Mouse (Mus musculus): ENCODE measurements around the gene Tomm34. TPM values are rescaled to one million over a fixed set of nuclear protein-coding genes. Genes with fewer than 3 reads are reported as not detected.

The Tomm34 gene
- polyA plus RNA-seq, 1 experiment from 2014 or later, result 46.3 TPM

- ATAC-seq (ENCODE audit: insufficient read depth, low FRiP score), result no peak
- Histone ChIP-seq H3K27me3 (ENCODE audit: control insufficient read depth, insufficient read depth, low read length) (no peaks in the 10 kb centered on the region), H3K36me3 (ENCODE audit: control insufficient read depth, insufficient read depth, low read length) (peaks cover 11% of the 10 kb centered on the region), H3K4me2 (ENCODE audit: low read depth, low read length) (no peak overlapping the region), H3K9ac (ENCODE audit: low read length) (no peak overlapping the region), H3K4me1 (ENCODE audit: control insufficient read depth, insufficient read depth, low read length) (no peaks in the 10 kb centered on the region), H3K9me3 (replicated peaks; ENCODE audit: control insufficient read depth, low read length) (no peaks in the 10 kb centered on the region), H3K27ac (ENCODE audit: low read length) (no peak overlapping the region), H3K4me3 (replicated peaks; ENCODE audit: low read length) (no peak overlapping the region)
- WGBS, result 86% methylated on average over 3 of the region's 3 CpGs
Observed at GRCm38 (mm10) chr2:164102366-164102765, 31.4 kb upstream of the Tomm34 start.

- 66% methylated on average over 1 of the region's 1 CpGs for WGBS
- Histone ChIP-seq H3K9ac (ENCODE audit: low read length) (no peak overlapping the region), H3K4me3 (replicated peaks; ENCODE audit: low read length) (no peak overlapping the region), H3K27ac (ENCODE audit: low read length) (no peak overlapping the region), H3K4me2 (ENCODE audit: low read depth, low read length) (no peak overlapping the region), H3K4me1 (ENCODE audit: control insufficient read depth, insufficient read depth, low read length) (no peaks in the 10 kb centered on the region), H3K36me3 (ENCODE audit: control insufficient read depth, insufficient read depth, low read length) (peaks cover 11% of the 10 kb centered on the region), H3K9me3 (replicated peaks; ENCODE audit: control insufficient read depth, low read length) (no peaks in the 10 kb centered on the region), H3K27me3 (ENCODE audit: control insufficient read depth, insufficient read depth, low read length) (no peaks in the 10 kb centered on the region)
- ATAC-seq (ENCODE audit: insufficient read depth, low FRiP score), result no peak
Observed at GRCm38 (mm10) chr2:164101936-164102335, 31.0 kb upstream of the Tomm34 start.

GRCm38 (mm10) chr2:164098603-164099250 lies 27.8 kb upstream of the Tomm34 start:
- Histone ChIP-seq H3K4me3 (replicated peaks; ENCODE audit: low read length) (no peak overlapping the region), H3K27me3 (ENCODE audit: control insufficient read depth, insufficient read depth, low read length) (no peaks in the 10 kb centered on the region), H3K27ac (ENCODE audit: low read length) (no peak overlapping the region), H3K4me2 (ENCODE audit: low read depth, low read length) (no peak overlapping the region), H3K4me1 (ENCODE audit: control insufficient read depth, insufficient read depth, low read length) (no peaks in the 10 kb centered on the region), H3K36me3 (ENCODE audit: control insufficient read depth, insufficient read depth, low read length) (peaks cover 15% of the 10 kb centered on the region), H3K9ac (ENCODE audit: low read length) (no peak overlapping the region), H3K9me3 (replicated peaks; ENCODE audit: control insufficient read depth, low read length) (no peaks in the 10 kb centered on the region)
- ATAC-seq (ENCODE audit: insufficient read depth, low FRiP score), result no peak
- 91% methylated on average over 11 of the region's 11 CpGs for WGBS

- Histone ChIP-seq H3K9me3 (replicated peaks; ENCODE audit: control insufficient read depth, low read length) (no peaks in the 10 kb centered on the region), H3K4me1 (ENCODE audit: control insufficient read depth, insufficient read depth, low read length) (no peaks in the 10 kb centered on the region), H3K4me3 (replicated peaks; ENCODE audit: low read length) (no peak overlapping the region), H3K9ac (ENCODE audit: low read length) (no peak overlapping the region), H3K36me3 (ENCODE audit: control insufficient read depth, insufficient read depth, low read length) (peaks cover 7% of the 10 kb centered on the region), H3K4me2 (ENCODE audit: low read depth, low read length) (no peak overlapping the region), H3K27ac (ENCODE audit: low read length) (no peak overlapping the region), H3K27me3 (ENCODE audit: control insufficient read depth, insufficient read depth, low read length) (no peaks in the 10 kb centered on the region)
- WGBS, result 74% methylated on average over 7 of the region's 7 CpGs
- ATAC-seq (ENCODE audit: insufficient read depth, low FRiP score), result no peak
Observed at GRCm38 (mm10) chr2:164094152-164094551, 23.2 kb upstream of the Tomm34 start.

- no peaks in the 10 kb centered on the region for H3K36me3 ChIP-seq (ENCODE audit: control insufficient read depth, insufficient read depth, low read length)
- H3K4me1 ChIP-seq (ENCODE audit: control insufficient read depth, insufficient read depth, low read length), result no peaks in the 10 kb centered on the region
- no peak for ATAC-seq (ENCODE audit: insufficient read depth, low FRiP score)
- whole genome bisulfite sequencing, result 88% methylated on average over 4 of the region's 4 CpGs
- no peak overlapping the region for H3K4me2 ChIP-seq (ENCODE audit: low read depth, low read length)
- no peaks in the 10 kb centered on the region for H3K27me3 ChIP-seq (ENCODE audit: control insufficient read depth, insufficient read depth, low read length)
- no peaks in the 10 kb centered on the region for H3K9me3 ChIP-seq (replicated peaks; ENCODE audit: control insufficient read depth, low read length)
- H3K27ac ChIP-seq (ENCODE audit: low read length), result no peak overlapping the region
- no peak overlapping the region for H3K9ac ChIP-seq (ENCODE audit: low read length)
- no peak overlapping the region for H3K4me3 ChIP-seq (replicated peaks; ENCODE audit: low read length)
Observed at GRCm38 (mm10) chr2:164089508-164089907, 18.5 kb upstream of the Tomm34 start.

GRCm38 (mm10) chr2:164087416-164088017 lies 16.5 kb upstream of the Tomm34 start:
- Histone ChIP-seq H3K4me2 (ENCODE audit: low read depth, low read length) (no peak overlapping the region), H3K4me3 (replicated peaks; ENCODE audit: low read length) (no peak overlapping the region), H3K36me3 (ENCODE audit: control insufficient read depth, insufficient read depth, low read length) (no peaks in the 10 kb centered on the region), H3K4me1 (ENCODE audit: control insufficient read depth, insufficient read depth, low read length) (no peaks in the 10 kb centered on the region), H3K9me3 (replicated peaks; ENCODE audit: control insufficient read depth, low read length) (no peaks in the 10 kb centered on the region), H3K27me3 (ENCODE audit: control insufficient read depth, insufficient read depth, low read length) (no peaks in the 10 kb centered on the region), H3K9ac (ENCODE audit: low read length) (no peak overlapping the region), H3K27ac (ENCODE audit: low read length) (no peak overlapping the region)
- no peak for ATAC-seq (ENCODE audit: insufficient read depth, low FRiP score)
- WGBS, result 88% methylated on average over 6 of the region's 6 CpGs

GRCm38 (mm10) chr2:164084342-164084700 lies 13.4 kb upstream of the Tomm34 start:
- Histone ChIP-seq H3K27me3 (ENCODE audit: control insufficient read depth, insufficient read depth, low read length) (no peaks in the 10 kb centered on the region), H3K4me1 (ENCODE audit: control insufficient read depth, insufficient read depth, low read length) (no peaks in the 10 kb centered on the region), H3K36me3 (ENCODE audit: control insufficient read depth, insufficient read depth, low read length) (no peaks in the 10 kb centered on the region), H3K4me2 (ENCODE audit: low read depth, low read length) (no peak overlapping the region), H3K9me3 (replicated peaks; ENCODE audit: control insufficient read depth, low read length) (no peaks in the 10 kb centered on the region), H3K9ac (ENCODE audit: low read length) (no peak overlapping the region), H3K4me3 (replicated peaks; ENCODE audit: low read length) (no peak overlapping the region), H3K27ac (ENCODE audit: low read length) (no peak overlapping the region)
- no peak for ATAC-seq (ENCODE audit: insufficient read depth, low FRiP score)
- WGBS, result 82% methylated on average over 7 of the region's 7 CpGs

GRCm38 (mm10) chr2:164083609-164084341 lies 12.8 kb upstream of the Tomm34 start:
- no peak for ATAC-seq (ENCODE audit: insufficient read depth, low FRiP score)
- H3K27ac ChIP-seq (ENCODE audit: low read length), result no peak overlapping the region
- WGBS, result 71% methylated on average over 19 of the region's 19 CpGs

GRCm38 (mm10) chr2:164082175-164082574 lies 11.2 kb upstream of the Tomm34 start:
- H3K36me3 ChIP-seq (ENCODE audit: control insufficient read depth, insufficient read depth, low read length), result no peaks in the 10 kb centered on the region
- ATAC-seq (ENCODE audit: insufficient read depth, low FRiP score), result no peak

More at GRCm38 (mm10) chr2:164083609-164084341, 12.8 kb upstream of the Tomm34 start:
- H3K9ac ChIP-seq (ENCODE audit: low read length), result no peak overlapping the region
- H3K4me1 ChIP-seq (ENCODE audit: control insufficient read depth, insufficient read depth, low read length), result no peaks in the 10 kb centered on the region
- H3K4me2 ChIP-seq (ENCODE audit: low read depth, low read length), result no peak overlapping the region
- H3K27me3 ChIP-seq (ENCODE audit: control insufficient read depth, insufficient read depth, low read length), result no peaks in the 10 kb centered on the region
- H3K9me3 ChIP-seq (replicated peaks; ENCODE audit: control insufficient read depth, low read length), result no peaks in the 10 kb centered on the region
- no peaks in the 10 kb centered on the region for H3K36me3 ChIP-seq (ENCODE audit: control insufficient read depth, insufficient read depth, low read length)
- H3K4me3 ChIP-seq (replicated peaks; ENCODE audit: low read length), result no peak overlapping the region

More at GRCm38 (mm10) chr2:164082175-164082574, 11.2 kb upstream of the Tomm34 start:
- Histone ChIP-seq H3K4me1 (ENCODE audit: control insufficient read depth, insufficient read depth, low read length) (no peaks in the 10 kb centered on the region), H3K4me3 (replicated peaks; ENCODE audit: low read length) (no peak overlapping the region), H3K9ac (ENCODE audit: low read length) (no peak overlapping the region), H3K4me2 (ENCODE audit: low read depth, low read length) (no peak overlapping the region), H3K9me3 (replicated peaks; ENCODE audit: control insufficient read depth, low read length) (no peaks in the 10 kb centered on the region), H3K27me3 (ENCODE audit: control insufficient read depth, insufficient read depth, low read length) (no peaks in the 10 kb centered on the region), H3K27ac (ENCODE audit: low read length) (no peak overlapping the region)
- WGBS, result 81% methylated on average over 10 of the region's 10 CpGs
